Mouse (Mus musculus) limb, embryonic 10.5 days (tissue): ENCODE results near the gene Sh2d5. TPM values are rescaled to one million over a fixed set of nuclear protein-coding genes. Genes with fewer than 3 reads are reported as not detected.

Source experiments
- DNase-seq: peaks from one replicate; pipeline ENCODE4 v3.0.0-alpha.2; 2017; ENCODE audit warnings: low spot score
- H3K27ac ChIP-seq: fragments of 300-500 bp; sonication (generic); 2 replicates; pipeline ENCODE4 v1.5.1; 2016; ENCODE audit warnings: mild to moderate bottlenecking
- H3K27me3 ChIP-seq: fragments of 300-500 bp; sonication (generic); 2 replicates; pipeline ENCODE4 v1.6.1; 2016; ENCODE audit warnings: low read depth, mild to moderate bottlenecking; ENCODE audit not compliant: poor library complexity, severe bottlenecking
- H3K36me3 ChIP-seq: fragments of 300-500 bp; sonication (generic); 2 replicates; pipeline ENCODE4 v1.6.1; 2016; ENCODE audit warnings: mild to moderate bottlenecking, moderate library complexity
- H3K4me1 ChIP-seq: fragments of 300-500 bp; sonication (generic); 2 replicates; pipeline ENCODE4 v1.6.1; 2016
- H3K4me3 ChIP-seq: fragments of 300-500 bp; sonication (generic); 2 replicates; pipeline ENCODE4 v1.5.1; 2016; ENCODE audit warnings: mild to moderate bottlenecking, moderate library complexity
- H3K9me3 ChIP-seq: fragments of 300-500 bp; sonication (generic); replicated peaks from 2 replicates; pipeline ENCODE4 v1.6.1; 2016; ENCODE audit warnings: mild to moderate bottlenecking
- WGBS: fragments of 180-500 bp; shearing (Covaris S2); methylation state at CpG from one replicate; pipeline ENCODE4 v1.1.7; 2016; 5-methylcytosine and 5-hydroxymethylcytosine counted together
- polyA plus RNA-seq: library from polyadenylated mRNA; unstranded; fragments of >200 nt; fragmentation: Nextera tagmentation; extraction: Ambion mirVana; gene quantifications from 2 replicates; pipeline ENCODE4 v1.2.1, GENCODE M21; 2016

Sh2d5 gene
- 2.0 and 3.5 TPM in 2 replicates for polyA plus RNA-seq

DNA sequence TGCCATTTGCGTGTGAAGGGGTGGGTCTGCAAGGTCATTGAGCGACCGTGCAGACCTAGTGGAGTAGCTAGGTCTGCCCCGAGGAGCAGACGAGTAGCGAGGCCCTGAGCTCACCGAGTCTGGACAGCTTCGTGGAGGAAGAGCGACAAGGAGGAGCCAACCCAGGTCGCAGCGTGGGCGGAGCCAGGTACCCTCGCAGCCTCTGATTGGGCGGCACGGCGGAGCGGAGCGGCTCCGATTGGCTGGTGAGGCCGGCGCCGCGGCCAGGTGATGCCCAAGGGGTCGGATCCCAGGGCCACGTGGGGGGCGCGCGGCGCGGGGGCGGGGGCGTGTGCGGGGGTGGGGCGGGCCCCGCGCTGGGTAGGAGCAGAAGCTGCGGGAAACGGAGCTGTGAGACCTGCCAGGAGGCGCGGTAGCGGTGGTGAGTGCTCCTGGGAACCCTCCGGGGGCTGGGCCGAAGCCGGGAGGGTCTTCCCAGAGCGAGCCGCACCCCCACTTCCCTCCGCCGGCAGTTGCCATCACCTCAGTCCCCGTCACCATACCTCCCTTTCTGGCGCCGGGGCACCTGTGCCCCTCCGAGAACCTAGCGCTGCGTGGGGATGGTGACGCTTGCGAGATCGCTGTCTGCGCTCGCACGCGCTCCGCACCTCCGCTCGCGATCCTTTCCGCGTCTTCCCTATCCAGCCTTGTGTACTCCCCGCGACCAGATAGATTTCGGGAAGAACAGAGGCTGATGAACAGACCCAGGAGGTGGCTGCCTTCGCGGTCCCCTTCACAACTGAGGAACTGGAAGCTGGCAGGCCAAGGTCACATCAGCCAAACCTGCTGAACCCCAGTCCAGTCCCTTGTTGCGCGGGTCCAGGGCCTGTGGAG, at the start of gene Sh2d5, which contains the start of gene Kif17:
Sh2d5 (plus strand) TSS at position 316 of the 873 bp plus-strand sequence.
Kif17 (plus strand) TSS at position 348 of the 873 bp plus-strand sequence.
- Histone ChIP-seq H3K9me3 (no peaks in the 10 kb centered on the region), H3K4me3 (peak within 1 kb of the TSS; percentile 72), H3K36me3 (peaks cover 29% of the 10 kb centered on the region), H3K27ac (peak within 1 kb of the TSS; percentile 83), H3K27me3 (peaks cover 77% of the 10 kb centered on the region), H3K4me1 (peaks cover 47% of the 10 kb centered on the region)
- WGBS: under 1% methylated on average over 71 of the region's 74 CpGs
- DNase-seq: peak; percentile 92

DNA sequence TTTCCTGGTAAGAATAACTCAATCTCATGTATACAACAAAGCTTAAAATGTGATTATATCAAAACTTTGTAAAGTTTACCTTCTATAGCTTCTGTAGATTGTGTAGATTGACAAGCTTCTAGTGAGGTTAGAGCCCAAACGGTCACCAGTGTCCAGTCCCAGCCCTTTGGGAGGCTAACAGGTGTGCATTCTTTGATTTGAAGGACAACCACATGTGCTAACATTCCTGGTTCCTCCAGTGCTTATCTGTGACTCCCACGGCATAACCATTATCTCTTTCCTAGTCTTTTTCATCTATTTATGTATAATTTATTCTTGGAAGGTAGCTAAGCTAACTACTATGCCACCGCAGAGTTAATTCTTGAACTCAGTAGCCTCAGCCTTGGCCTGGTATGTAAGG, 49.4 kb upstream of the Sh2d5 start:
- H3K9me3 ChIP-seq: no peaks in the 10 kb centered on the region
- no peak overlapping the region for H3K27ac ChIP-seq
- WGBS: 93% methylated on average over 3 of the region's 3 CpGs
- no peaks in the 10 kb centered on the region for H3K4me1 ChIP-seq
- DNase-seq: no peak
- peaks cover 100% of the 10 kb centered on the region for H3K36me3 ChIP-seq
- no peak overlapping the region for H3K4me3 ChIP-seq
- H3K27me3 ChIP-seq: no peaks in the 10 kb centered on the region

DNA sequence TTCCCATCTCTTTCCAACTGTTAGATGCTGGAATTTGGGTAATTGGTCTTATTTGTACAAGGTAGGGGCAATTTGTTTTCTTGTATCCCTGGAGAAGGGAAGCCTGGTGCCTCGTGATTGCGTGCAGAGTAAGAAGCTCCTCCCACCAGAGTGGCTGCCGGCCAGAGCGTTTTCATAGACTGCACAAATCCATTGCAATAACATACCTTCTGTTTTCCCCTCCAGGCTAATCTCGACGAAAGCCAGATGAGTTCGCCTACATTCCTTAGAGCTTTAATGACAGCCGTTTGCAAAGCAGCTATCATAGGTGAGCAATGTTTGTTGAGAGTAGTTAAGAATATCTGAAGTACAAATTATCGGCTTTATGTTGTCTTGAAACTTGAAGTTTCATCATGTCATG, 48.5 kb upstream of the Sh2d5 start:
- H3K9me3 ChIP-seq: no peaks in the 10 kb centered on the region
- no peak overlapping the region for H3K4me3 ChIP-seq
- H3K27ac ChIP-seq: no peak overlapping the region
- no peaks in the 10 kb centered on the region for H3K4me1 ChIP-seq
- 89% methylated on average over 9 of the region's 9 CpGs for WGBS
- no peak for DNase-seq
- peaks cover 99% of the 10 kb centered on the region for H3K36me3 ChIP-seq
- H3K27me3 ChIP-seq: no peaks in the 10 kb centered on the region

DNA sequence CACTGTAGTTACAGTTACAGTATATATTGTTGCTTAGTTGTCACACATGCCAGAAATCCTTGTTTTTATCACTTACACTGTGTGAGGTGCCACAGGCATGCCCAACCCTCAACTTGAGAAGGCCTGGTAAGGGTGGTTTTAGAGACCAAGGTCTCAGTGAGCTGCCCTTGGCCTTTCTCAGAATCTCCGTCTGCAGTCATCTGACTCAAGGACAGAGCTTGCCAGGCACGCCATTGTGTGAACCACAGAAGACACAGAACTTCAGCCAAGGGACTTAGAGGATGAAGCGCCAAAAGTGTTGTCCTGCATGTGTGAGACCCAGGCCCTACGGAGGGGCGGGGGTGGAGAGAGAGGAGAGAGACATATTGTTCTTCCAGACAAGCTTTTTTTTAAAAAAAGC, 40.1 kb upstream of the Sh2d5 start:
- Histone ChIP-seq H3K4me1 (no peaks in the 10 kb centered on the region), H3K36me3 (peaks cover 51% of the 10 kb centered on the region), H3K4me3 (no peak overlapping the region), H3K27ac (no peak overlapping the region), H3K9me3 (no peaks in the 10 kb centered on the region), H3K27me3 (no peaks in the 10 kb centered on the region)
- 94% methylated on average over 5 of the region's 5 CpGs for WGBS
- DNase-seq: no peak

DNA sequence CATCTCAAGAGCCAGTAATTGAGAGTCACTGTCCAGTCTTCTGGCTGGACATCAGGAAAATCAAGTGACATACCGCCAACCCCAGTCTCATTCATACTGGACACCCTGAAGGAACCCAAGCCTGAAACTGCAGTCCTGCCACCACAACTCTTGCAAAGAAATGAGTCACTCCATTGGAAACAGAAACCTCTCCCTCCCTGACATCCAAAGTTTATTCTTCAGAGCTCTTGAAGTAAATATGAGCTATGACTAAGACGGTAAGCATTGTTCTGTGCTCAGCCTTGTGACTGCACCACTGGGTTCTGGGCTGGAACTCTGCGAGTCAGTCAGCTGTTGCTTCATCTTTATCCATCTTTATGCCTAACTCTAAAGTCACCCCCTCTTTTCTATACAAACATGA, 36.3 kb upstream of the Sh2d5 start:
- H3K4me1 ChIP-seq: peaks cover 14% of the 10 kb centered on the region
- DNase-seq: no peak
- no peak overlapping the region for H3K27ac ChIP-seq
- H3K4me3 ChIP-seq: no peak overlapping the region
- 86% methylated on average over 3 of the region's 3 CpGs for whole genome bisulfite sequencing
- no peaks in the 10 kb centered on the region for H3K9me3 ChIP-seq
- no peaks in the 10 kb centered on the region for H3K27me3 ChIP-seq
- peaks cover 27% of the 10 kb centered on the region for H3K36me3 ChIP-seq

DNA sequence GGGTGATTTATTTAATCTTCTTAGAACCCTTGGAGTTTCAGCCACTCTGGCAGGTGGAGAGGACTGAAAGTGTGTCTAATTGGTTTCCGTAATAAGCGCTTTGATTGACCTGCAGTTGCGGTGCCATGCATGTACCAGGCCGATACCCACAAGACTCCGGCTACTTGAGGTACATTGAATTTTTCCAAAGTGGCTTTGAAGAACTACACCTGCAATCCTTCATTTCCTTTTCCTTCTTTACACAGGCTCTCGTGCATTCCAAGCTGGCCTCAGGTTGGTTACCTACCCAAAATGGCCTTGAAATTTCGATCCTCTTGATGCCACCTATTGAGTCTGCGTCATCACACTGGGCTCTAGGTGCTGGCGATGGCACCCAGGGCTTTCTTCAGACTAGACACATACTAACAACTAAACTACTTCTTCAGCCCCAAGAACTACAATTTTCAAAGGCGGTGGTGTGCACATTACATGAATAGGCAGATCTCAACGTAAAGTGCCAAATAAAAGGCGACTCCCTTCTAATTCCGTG, 34.5 kb upstream of the Sh2d5 start:
- H3K9me3 ChIP-seq: no peaks in the 10 kb centered on the region
- H3K27ac ChIP-seq: peak overlapping the region; percentile 100
- no peaks in the 10 kb centered on the region for H3K27me3 ChIP-seq
- WGBS: 49% methylated on average over 13 of the region's 13 CpGs
- peaks cover 31% of the 10 kb centered on the region for H3K36me3 ChIP-seq
- peak overlapping the region; percentile 98 for H3K4me3 ChIP-seq
- peaks cover 24% of the 10 kb centered on the region for H3K4me1 ChIP-seq
- no peak for DNase-seq

DNA sequence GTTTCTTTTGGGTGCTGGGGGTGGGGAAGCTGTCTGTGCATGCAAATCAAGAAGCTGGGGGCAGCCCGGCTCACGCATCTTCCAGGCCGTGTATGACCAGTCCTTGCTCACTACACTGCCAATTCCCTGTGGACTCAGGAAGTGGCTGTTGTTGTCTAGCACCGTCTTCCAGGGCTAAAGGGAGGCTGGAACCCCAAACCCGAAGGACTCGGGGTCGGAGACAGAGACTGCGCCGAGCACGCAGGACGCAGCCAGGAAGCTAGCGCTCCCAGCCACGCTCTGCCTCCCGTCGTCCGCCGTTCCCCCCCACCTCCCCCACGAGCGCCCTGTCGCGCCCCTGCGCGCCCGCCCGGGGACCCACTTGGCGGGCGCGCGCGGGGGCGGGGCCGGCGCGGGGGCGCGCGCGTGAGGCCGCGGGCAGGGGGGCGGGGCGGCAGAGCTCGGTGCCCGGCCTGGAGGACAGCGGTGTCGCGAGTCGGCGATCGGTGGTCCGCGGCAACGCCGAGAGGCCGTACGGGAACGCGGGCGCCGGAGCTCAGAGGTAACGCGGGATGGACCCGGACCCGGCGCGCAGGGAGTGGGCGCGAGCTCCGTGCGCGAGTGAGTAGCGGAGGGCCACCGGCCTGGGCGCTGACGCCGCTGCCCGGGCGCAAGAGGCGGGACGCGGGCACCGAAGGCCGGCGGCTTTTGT, 33.9 kb upstream of the Sh2d5 start, which contains the start of gene Hp1bp3:
Hp1bp3 (plus strand) TSS at position 97 of the 691 bp plus-strand sequence.
- H3K4me1 ChIP-seq: peaks cover 25% of the 10 kb centered on the region
- peak; percentile 89 for DNase-seq
- peak within 1 kb of the TSS; percentile 98 for H3K4me3 ChIP-seq
- under 1% methylated on average over 76 of the region's 84 CpGs for WGBS
- no peaks in the 10 kb centered on the region for H3K9me3 ChIP-seq
- peaks cover 31% of the 10 kb centered on the region for H3K36me3 ChIP-seq
- H3K27me3 ChIP-seq: no peaks in the 10 kb centered on the region
- H3K27ac ChIP-seq: peak within 1 kb of the TSS; percentile 100

DNA sequence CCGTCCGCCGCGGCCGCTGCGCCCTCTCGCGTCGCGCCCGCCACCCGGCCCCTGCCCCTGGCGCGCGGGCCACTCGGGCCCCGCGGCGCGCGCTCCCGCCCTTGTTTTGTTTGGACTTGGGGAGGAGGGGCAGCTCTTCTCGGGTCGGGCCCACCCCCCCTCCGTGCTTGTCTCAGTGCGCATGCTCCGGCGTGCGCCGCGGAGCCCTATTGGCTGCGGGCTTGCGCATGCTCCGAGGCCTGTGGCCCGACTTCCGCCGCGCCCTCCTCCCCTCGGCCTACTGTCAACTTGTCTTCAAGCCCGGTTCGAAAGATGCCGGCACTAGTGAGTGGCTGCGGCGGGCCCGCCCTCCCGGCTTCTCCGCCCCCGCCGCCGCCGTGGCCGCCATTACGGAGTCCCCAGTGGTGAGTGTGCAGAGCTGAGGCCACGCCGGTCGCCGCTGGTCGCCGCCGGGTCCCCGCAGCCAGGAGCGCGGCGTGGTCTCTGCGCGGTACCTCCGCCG, 33.3 kb upstream of the Sh2d5 start:
- H3K36me3 ChIP-seq: peaks cover 36% of the 10 kb centered on the region
- peak overlapping the region; percentile 100 for H3K27ac ChIP-seq
- peaks cover 25% of the 10 kb centered on the region for H3K4me1 ChIP-seq
- DNase-seq: peak; percentile 99
- peak overlapping the region; percentile 98 for H3K4me3 ChIP-seq
- no peaks in the 10 kb centered on the region for H3K9me3 ChIP-seq
- no peaks in the 10 kb centered on the region for H3K27me3 ChIP-seq
- WGBS: under 1% methylated on average over 68 of the region's 68 CpGs

DNA sequence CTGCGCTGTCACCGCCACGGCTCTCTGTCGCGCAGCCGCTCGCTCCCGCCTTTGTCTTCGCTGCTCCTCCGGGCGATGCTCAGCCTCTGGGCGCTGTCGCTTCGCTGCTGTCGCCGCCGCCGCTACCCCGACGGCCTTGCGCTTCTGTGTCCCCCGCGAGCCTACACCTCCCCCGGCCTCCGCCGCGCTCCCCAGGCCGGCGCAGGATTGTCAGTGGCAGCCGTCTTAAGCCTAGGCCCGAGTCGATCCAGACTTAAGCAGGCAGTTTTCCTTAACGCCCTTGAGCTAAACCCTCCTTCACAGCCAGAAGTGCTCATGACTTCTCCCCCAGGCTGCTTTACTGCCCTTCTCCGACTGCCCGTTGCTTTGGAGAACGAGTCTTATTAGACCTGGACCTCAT, 32.8 kb upstream of the Sh2d5 start:
- no peak for DNase-seq

DNA sequence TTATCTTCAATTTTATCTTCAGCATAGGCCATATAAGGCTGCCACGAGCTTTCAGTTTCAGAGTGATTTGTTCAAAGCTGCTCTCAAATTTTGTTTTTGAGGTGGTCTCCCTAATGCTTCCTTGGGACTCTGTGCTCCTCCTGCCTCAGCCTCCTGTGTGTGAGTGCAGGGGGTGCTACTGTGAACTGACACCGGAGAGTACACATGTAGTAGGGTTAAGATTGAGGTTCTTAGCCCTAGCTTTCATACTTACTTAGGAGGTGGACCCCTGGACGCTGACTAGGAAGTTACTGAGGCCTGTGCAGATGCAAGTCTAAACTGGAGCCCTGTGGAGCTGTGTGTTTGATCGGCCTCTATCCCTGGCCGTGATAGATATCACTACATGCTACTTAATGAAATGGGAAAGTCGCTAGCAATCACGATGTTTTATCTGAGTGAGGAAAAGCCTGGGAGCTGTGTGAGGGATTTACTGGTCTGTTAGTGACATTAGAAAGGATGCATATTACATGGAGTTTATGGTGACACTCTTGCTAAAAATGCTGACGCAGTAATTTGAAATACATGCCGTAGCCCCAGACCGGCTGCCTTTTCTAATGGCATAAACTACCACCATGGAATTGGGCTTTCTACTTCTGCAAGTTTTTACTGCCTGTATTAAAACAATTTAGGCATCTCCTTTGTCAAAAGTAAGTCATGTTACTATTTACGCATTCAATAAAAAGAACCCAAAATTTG, 32.1 kb upstream of the Sh2d5 start:
- Histone ChIP-seq H3K4me3 (peak overlapping the region; percentile 98), H3K27me3 (no peaks in the 10 kb centered on the region), H3K4me1 (peaks cover 25% of the 10 kb centered on the region), H3K27ac (peak overlapping the region; percentile 100), H3K36me3 (peaks cover 48% of the 10 kb centered on the region), H3K9me3 (no peaks in the 10 kb centered on the region)
- DNase-seq: no peak
- WGBS: 88% methylated on average over 11 of the region's 11 CpGs

More for the DNA sequence above, 32.8 kb upstream of the Sh2d5 start:
- under 1% methylated on average over 36 of the region's 36 CpGs for WGBS
- H3K36me3 ChIP-seq: peaks cover 41% of the 10 kb centered on the region
- H3K9me3 ChIP-seq: no peaks in the 10 kb centered on the region
- H3K27ac ChIP-seq: peak overlapping the region; percentile 100
- peak overlapping the region; percentile 98 for H3K4me3 ChIP-seq
- H3K27me3 ChIP-seq: no peaks in the 10 kb centered on the region
- peaks cover 25% of the 10 kb centered on the region for H3K4me1 ChIP-seq

DNA sequence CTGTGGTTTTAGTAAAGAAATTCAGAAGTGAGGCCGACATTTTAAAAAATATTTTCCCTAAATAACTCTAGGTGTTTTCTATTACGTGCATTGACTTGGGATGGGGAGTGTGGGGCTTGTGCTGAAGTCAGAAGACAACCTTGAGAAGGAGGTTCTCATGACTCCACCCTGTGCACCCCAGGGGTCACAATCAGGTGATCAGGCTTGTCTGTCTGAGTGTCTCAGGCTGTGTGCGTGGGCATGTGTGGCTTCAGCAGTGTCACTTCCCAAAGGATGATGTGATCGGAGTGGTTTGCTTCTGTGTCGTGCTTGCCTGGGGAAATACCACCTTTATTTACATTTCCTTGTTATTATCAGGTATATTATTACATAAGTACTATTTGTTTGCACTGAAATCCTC, 30.9 kb upstream of the Sh2d5 start:
- H3K36me3 ChIP-seq: peaks cover 60% of the 10 kb centered on the region
- H3K9me3 ChIP-seq: no peaks in the 10 kb centered on the region
- no peak overlapping the region for H3K27ac ChIP-seq
- no peaks in the 10 kb centered on the region for H3K27me3 ChIP-seq
- peaks cover 25% of the 10 kb centered on the region for H3K4me1 ChIP-seq
- H3K4me3 ChIP-seq: no peak overlapping the region
- WGBS: 95% methylated on average over 5 of the region's 5 CpGs
- DNase-seq: no peak

DNA sequence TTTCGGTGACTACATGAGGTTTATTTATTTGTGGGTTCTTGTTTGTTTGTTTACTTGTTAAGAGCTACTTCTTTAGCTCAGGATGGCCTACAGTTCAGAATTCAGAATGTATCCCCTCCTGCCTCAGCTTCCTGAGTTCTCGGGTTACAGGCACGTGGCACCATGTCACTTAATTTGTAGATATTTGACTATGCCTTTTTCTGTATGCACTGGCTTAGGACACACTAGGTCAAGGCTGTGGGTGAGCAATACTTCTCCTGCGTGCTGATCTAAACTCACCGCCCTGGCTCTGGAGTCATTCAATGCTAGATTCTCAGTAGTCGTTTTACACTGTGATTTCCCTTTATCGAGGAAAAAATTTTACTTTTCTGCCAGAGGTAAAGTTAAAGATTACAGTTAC, 29.4 kb upstream of the Sh2d5 start:
- no peak overlapping the region for H3K4me3 ChIP-seq
- no peaks in the 10 kb centered on the region for H3K9me3 ChIP-seq
- DNase-seq: no peak
- peaks cover 73% of the 10 kb centered on the region for H3K36me3 ChIP-seq
- H3K27ac ChIP-seq: no peak overlapping the region
- peaks cover 21% of the 10 kb centered on the region for H3K4me1 ChIP-seq
- no peaks in the 10 kb centered on the region for H3K27me3 ChIP-seq
- 87% methylated on average over 7 of the region's 7 CpGs for WGBS
